Mouse (Mus musculus) cerebellum, adult 2 months (tissue): ENCODE results near the gene Frmd4a.

Experiments
- CTCF ChIP-seq: fragments of 200-500 bp; IDR thresholded peaks from 2 replicates; pipeline ENCODE4 v1.5.1; 2011; ENCODE audit warnings: low read depth, mild to moderate bottlenecking, control low read depth, low read length, moderate library complexity, borderline replicate concordance; ENCODE audit not compliant: insufficient read depth
- POLR2A ChIP-seq: fragments of 200-500 bp; IDR thresholded peaks from 2 replicates; pipeline ENCODE4 v1.6.1; 2011; ENCODE audit warnings: low read length, control low read depth, borderline replicate concordance; ENCODE audit not compliant: insufficient read depth

DNA sequence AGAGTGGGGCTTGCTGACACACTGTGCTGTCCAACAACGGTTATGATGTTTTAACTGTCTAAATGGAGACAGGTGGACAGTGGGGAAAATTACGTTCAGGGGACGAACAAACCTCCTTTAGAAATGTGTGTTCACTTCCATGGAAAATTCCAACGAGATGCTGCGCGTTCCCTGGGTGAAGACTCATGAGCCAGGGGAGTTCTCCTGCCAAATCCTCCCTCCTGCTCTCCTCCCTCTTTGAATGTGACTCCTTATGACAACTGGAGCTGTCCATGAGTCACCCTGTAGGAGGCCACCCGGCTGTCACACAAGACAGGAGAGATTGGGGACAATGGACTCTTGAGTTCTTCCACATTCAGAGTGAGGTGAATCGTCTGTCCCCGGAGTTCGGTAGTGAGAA, 486.9 kb downstream of the Frmd4a start:
- TF ChIP-seq POLR2A (no peak), CTCF (no peak)
